Mouse (Mus musculus) layer of hippocampus, adult 11-12 months (tissue): ENCODE data around the gene Gli1.
"Not testable (repeated sequence)": the region's sequence is repeated elsewhere in the genome, so short reads cannot be mapped to it uniquely, and the experiment has no call there.

Source experiments
- DNase-seq: peaks from one replicate; pipeline ENCODE4 v3.0.0; 2022; ENCODE audit warnings: low spot score

Gli1 gene

DNA sequence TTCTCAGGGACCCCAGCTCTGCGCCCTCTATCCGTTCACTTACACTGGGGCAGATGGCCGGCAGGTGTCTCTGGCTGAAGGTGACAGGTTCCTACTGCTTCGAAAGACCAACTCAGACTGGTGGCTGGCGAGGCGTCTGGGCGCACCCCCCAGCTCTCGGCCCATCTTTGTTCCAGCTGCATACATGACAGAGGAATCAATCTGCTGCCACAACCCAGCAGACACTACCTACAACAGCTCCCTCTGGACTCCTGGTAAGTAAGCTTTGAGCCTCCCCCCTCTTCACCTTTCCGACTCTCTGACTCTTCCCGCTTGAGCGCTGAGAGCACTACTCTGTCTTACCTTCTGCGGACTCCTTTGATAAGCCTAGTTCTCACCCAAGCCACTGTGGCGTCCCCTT is 19.6 kb downstream of the Gli1 start:
- no peak for DNase-seq

DNA sequence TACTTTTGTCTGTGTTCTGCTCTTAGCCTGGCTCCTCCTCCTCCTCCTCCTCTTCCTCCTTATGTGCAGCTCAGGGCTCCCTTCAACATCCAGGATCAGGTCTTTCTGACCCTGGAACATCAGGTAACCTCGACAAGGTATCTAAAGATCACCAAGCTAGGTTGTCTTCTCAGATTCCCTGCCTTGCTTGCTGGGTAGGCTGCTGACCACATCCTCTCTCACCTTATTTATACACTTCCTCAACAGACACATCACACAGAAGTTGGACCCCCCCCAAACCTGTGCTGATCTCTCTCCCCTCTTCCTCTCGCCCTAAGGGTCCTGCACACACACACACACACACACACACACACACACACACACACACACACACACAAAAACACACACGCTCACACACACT is 20.2 kb downstream of the Gli1 start, which contains the start of gene Arhgap9:
Arhgap9 (plus strand) TSS at position 344 of the 400 bp plus-strand sequence.
- no peak for DNase-seq

DNA sequence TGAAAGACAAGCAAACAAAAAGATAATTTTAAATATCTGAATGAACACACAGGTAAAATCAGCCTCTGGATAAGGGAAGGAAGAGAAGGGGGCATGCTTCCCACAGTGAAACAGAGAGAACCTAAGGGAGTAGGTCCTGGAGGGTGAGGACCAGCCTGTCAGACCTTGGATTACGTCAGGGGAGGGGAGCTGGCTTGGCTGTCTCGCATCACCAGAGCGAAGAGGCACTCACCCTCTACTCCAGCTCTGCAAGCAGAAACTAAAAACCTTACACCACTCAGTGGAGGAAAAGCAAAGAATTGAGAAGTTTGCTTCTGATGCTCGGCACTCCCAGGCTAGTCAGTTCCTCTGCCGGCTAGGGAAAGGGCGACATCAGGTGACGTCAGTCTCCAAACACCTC is 21.8 kb downstream of the Gli1 start:
- no peak for DNase-seq

DNA sequence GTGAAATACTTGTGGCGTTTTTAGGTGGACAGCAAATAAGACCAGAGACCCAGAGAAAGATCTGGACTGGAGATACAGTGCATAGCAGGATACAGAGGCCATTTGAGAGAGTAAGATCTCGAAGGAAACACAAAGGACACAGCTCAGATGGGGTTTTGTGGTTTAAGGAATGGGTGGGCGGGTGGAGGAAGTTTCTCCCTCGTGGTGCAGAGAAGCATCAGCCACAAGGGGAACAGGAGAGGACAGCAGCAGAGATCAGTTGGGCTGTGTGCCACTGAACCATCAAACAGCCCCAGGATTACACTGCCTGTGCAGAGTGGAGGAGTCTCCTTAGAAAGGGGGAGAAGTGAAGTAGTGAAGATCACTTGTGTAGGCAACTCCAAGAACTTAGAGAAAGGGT is 23.8 kb downstream of the Gli1 start:
- no peak for DNase-seq

DNA sequence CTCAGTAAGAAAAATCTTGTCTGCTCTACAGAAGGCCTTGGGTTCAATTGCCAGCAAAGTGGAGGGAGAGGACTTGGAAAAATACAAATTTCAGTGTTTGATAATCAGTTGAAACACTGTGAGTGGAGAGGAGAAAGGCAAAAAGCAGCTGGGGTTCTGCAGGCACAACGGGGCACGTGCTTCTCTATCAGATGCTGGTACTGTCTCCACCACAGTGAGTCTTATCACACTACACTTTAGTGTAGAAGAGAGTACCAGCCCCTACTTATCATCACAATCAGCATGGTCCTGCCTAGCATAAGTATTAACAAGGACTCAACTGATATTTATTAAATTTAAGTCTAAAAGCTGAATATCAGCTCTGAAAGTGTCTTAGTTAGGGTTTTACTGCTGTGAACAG is 24.5 kb downstream of the Gli1 start:
- DNase-seq, result no peak

DNA sequence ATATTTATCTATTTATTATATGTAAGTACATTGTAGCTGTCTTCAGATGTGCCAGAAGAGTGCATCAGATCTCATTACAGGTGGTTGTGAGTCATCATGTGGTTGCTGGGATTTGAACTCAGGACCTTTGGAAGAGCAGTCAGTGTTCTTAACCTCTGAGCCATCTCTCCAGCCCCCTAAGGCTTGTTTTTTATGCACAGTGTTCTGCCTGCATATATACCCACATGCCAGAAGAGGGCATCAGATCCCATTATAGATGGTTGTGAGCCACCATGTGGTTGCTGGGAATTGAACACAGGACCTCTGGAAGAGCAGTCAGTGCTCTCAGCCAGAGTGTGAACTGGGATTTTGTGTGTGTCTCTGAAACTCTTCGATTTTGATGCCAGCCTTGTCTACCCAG is 26.8 kb downstream of the Gli1 start:
- DNase-seq, result not testable (repeated sequence)

DNA sequence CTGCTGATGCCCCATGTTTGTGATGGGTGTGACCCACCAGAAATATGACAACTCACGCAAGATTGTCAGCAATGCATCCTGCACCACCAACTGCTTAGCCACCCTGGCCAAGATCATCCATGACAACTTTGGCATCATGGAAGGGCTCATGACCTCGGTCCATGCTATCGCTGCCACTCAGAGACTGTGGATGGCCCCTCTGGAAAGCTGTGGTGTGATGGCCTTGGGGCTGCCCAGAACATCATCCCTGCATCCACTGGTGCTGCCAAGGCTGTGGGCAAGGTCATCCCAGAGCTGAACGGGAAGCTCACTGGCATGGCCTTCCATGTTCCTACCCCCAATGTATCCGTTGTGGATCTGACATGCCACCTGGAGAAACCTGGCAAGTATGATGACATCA is 28.3 kb downstream of the Gli1 start:
- DNase-seq, result not testable (repeated sequence)

DNA sequence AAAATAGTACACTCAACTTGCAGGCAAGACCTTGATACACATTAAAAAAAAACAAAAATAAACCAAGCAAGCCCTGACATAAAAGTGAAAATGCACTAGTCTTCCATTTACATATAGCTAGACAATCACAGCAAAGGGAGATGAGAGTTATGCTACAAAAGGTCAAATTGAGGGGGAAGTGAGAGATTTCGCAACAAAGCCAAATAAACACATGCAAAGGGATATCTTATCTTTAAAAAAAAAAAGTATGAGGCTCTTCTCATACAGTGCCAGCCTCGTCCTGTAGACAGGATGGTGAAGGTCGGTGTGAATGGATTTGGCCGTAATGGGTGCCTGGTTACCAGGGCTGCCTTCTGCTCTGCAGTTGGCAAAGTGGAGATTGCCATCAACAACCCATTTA is 28.9 kb downstream of the Gli1 start:
- DNase-seq, result no peak

DNA sequence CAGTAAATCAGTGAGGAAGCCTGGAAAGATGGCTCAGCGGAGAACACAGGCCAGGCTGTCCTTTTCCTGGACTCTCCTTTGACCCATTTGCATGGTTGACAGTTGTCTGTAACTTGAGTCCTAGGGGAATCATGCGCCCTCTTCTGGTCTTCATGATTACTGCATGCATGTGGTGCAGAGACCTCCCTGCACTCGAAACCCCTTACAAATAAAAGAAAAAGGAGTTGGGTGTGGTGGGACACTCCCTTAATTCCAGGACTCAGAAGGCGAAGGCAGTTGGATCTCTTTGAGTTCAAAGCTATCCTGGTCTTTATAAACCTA is 29.5 kb downstream of the Gli1 start:
- peak; percentile 87 for DNase-seq

DNA sequence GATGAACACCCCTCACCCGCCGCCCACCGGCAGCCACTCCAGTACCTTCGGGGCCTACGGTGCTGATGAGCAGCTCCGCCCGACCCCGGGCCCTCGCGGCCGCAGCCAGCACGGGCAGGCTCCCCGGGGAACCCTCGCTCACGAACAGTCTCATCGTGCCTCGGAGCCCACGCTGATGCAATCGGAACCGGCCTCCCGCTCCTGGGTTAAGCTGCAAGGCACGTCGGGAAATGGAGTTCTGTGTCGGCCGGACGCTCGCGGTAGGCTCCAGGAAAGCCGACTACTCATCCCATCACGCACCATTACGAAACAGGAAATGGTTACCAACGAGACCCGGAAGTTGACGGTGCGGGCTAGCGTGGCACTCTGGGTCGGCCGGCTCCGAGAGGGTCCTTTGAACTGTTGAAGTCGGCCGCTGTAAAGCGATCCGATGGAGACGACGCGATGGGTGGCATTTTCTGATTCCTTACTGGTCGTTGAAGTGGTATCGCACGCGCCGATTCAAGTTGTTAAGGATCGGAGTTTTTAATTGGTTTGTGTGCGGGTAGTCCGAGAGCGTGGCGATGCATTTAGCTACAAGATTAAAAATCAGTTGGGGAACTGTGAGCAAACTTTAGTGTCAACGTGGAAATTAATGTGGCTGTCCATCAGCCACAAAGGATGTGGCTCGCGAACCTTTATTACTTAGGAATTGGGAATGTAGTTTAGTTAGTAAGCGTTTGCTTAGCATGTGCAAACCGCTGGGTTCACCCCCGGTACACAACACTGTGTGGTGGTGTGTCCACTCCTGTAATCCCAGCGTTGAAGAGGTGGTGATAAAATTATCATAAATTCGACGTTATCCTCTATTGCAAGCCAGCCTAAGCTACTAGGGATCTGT is 30.1 kb downstream of the Gli1 start, which contains the start of gene Mars:
Mars (minus strand) TSS at position 311 of the 880 bp plus-strand sequence.
- peak; percentile 96 for DNase-seq

DNA sequence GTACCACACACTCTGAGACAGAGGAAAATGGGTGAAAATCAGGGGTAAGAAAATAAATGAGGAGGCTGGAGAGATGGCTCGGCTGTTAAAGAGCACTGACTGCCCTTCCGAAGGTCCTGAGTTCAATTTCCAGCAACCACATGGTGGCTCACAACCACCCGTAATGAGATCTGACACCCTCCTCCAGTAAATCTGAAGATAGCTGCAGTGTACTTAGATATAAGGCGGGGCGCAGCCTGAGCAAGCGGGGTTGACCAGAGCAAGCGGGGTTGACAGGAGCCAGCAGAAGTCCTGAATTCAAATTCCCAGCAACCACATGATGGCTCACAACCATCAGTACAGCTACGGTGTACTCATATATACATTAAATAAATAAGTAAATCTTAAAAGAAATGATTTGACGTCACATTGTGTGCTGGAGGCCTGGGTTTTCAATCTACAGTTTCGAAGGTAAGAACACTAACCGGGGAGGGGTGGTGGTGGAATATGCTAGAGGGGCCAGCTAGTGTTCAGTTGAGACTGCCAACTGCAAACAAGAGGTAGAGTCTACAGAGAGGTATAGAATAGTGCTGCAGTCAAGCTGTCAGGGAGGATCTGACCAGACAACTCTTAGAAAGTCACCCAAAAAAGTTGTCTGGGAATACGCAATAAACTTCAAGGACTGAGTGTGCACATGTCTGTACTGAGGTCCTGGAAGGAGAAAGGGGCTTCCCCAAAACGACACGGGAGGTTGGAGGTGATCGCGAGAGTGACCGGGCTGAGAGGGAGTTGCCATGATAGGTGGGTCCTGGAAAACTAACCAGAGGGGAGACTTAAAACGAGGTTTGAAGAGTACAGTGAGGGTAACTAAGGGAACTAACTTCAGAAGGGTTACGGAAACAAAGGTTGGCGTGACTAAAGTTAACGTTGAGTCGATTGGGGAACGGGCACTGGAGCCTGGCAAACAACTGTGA is 31.0 kb downstream of the Gli1 start:
- no peak for DNase-seq

DNA sequence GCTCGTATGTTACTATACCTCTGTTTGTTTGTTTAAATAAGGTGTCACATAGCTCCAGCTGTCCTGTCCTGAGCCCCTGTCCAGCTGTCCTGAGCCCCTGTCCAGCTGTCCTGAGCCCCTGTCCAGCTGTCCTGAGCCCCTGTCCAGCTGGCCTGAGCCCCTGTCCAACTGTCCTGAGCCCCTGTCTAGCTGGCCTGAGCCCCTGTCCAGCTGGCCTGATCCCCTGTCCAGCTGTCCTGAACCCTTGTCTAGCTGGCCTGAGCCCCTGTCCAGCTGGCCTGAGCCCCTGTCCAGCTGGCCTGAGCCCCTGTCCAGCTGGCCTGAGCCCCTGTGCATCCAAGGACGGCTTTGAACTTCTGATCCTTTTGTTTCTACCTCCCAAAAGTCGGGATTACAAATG is 32.6 kb downstream of the Gli1 start:
- not testable (repeated sequence) for DNase-seq

DNA sequence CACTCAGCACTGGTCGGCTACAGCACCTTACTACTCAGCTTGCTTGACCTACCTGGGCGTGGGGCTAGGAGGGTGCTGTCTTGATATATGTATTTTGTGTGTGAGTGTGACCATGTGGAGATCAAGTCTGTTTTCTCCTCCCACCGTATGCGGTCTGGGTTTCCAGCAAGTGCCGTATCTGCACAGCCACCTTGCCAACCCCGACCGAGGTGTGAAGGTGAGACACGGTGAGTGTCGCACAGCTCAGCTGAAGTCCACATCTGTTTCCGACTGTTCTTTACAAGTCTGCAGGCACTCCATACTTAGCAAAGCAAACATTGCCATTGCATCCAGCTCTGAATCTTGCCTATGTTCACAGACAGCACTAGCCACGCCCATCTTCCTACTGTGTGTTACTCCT is 38.6 kb downstream of the Gli1 start:
- no peak for DNase-seq

DNA sequence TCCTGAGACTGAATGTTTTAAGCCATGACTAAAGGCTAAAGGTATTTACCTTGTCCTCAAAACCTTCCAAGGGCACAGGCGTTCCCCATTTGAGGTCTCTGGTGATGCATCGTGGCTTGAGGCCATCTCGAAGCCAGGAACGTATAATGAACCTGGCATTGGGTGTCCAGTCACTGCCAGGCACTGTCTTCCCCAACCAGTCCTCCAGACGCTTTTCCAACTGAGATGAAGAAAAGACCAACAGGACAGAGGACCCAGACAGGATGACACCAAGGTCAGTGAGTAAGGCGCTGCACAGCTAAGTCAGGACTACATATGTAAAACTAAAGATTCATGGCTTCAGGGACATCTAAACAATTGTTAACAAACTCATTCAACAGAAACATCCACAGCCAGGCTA is 41.4 kb downstream of the Gli1 start:
- no peak for DNase-seq

DNA sequence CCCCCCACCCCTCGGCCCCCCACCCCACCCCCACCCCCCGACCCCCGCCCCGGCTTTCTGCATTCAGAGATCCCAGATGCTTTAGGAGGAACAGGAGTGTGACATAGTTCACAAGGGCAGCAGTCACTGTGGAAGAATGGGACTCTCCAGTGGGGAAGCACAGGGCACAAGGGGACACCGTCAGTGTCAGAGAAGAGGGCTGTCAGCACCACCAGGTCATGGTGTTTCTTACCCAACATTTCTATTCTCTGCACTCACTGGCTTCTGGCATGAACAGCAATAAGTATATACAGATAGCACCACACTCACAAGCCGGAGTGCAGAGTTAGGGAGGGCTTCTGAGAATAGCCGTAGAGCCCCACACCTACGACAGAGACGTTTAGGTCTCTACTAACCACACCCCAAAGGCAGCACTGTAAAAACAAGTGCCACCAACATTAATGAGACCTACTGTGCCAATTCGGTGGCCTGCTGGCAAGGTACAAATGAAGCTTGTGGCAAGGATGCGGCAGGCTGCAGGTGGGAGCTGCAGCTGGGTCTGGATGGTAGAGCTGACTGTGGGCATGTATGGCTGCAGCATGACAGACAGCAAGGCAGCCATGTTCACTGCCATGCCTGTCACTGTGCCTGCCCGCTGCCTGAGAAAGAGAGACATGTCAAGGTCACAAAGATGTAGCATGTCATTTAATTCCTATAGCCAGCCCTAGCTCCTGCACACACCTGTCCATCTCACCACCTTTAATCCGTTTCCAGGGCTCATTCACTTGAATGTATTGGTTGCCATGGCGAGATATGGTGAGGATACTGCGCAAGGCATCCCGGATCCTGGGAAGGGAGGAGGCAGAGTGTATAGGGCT is 44.5 kb downstream of the Gli1 start:
- DNase-seq, result no peak

DNA sequence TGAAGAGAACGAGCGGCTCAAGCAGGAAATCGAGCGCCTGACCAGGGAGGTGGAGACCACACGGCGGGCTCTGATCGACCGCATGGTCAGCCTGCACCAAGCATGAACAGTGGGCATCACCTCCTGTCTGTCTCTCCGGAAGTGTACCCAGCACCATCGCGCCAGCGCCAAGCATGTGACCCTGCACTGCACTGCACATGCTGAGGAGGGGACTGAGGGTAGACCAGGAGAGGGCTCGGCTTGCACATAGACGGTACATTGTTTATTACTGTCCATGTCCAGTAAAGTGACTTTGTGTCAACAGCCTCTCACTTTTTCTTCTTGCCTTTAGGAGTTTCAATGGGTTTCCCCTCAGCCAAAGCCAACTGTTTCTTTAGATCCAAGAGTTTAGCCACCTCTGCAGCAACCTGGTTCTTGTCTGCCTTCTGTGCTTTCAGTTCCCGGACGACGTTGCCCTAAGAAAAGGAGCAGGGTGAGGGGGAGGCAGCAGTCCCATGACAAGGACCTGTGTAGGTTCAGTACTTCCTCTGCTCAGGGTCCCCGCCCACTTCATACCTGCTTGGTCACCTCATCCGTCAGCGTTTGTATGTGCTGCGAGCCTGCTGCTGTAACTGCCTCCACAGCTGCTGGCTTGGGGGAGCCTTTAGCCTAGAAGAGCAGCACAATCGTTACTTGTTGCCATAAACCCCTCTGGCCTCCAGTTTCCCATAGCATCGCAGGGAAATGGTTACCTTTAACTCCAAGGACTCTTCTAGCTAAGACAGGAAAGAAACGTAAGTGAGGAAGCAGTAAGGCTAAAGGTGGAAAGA is 45.6 kb downstream of the Gli1 start:
- DNase-seq, result no peak

DNA sequence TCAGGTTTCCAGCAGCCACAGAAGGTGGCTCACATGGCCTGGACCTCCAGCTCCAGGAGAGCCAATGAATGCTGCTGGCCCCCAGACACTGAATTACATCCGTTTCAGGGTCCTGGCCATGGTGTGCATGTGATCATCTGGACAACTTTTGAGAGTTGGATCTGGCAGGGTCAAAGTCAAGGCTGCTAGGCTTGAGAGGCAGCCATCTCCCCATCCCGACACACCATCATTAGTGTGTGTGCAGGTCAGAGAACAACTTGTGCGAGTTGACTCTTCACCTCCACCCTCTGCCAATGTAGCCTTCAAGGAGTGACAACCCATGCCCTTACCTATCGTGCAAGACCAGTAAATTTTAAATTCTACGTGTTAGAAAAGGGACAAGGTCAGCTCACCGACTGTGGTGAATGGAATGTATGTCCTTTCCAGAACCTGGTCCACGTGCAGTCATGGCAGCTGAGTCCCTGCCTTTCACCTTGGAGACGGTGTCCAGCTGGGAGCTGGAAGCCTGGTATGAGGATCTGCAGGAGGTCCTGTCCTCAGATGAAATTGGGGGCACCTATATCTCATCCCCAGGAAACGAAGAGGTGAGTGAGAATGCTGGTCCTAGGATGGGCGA is 46.8 kb downstream of the Gli1 start:
- DNase-seq, result no peak

DNA sequence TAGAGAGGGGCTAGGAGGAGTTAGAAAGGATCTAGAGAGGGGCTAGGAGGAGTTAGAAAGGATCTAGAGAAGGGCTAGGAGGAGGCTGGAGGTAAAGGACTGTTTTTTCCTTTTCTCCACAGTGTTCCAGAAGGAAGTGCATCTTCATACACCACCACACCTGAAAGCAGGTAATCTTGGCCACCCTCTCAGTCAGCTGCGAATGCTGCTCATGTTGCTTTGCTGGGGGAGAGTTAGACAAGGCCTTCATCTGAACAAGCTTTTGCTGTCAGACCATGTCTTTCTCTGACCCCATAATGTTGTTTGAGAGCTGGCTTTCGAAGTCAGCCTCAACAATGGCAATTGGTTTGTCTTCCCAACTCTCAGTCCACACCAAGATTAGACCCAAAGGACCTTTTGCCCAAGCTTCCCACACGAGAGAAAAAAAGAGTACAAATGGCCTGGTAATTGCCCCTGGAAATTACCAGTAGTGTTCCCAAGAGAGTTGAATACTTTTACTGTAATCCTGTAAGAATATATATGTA is 48.1 kb downstream of the Gli1 start:
- no peak for DNase-seq

DNA sequence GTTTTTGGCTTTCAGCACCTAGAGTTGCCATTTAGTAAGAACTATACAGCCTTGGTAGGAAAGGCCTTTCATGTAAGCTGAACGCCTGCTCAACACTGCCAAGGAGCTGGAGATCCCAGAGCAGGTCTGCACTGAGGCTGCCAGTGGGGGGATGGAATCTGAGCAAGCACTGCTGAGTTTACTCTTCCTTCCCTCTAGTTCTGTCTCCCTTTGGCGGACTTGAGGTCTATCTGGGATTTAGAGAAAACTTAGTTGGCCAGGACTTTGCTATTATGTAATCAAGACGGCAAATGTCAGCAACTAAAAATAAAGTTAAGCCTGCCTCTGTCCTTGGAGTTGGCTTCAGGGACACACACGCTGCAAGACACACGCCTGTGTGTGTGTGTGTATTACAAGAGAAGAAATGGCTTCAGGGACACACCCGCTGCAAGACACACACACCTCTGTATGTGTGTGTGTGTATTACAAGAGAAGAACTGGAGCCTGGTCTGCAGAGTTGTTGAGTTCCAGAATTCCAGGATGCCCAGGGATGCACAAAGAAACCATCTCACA is 48.7 kb downstream of the Gli1 start:
- no peak for DNase-seq
